Mouse (Mus musculus) regulatory T cell (primary cell): ENCODE results near the gene Mrgprb3.

Experiments
- in situ Hi-C: fragments of 300-600 bp; cut with MboI, MseI; formaldehyde crosslinking; loops from one replicate; pipeline ENCODE4 v1.15.1; 2025; ENCODE audit warnings: high pct_unique_total_duplicates

Mrgprb3 gene

GRCm38 (mm10) chr7:48643711-48644110, at the start of gene Mrgprb3:
Gene Mrgprb3, minus strand, starts transcription at chr7:48643811.
- in situ Hi-C loops, result no loop called here
